Comparison of ENCODE assay signal across 7 mouse cellular contexts in the genomic region with DNA sequence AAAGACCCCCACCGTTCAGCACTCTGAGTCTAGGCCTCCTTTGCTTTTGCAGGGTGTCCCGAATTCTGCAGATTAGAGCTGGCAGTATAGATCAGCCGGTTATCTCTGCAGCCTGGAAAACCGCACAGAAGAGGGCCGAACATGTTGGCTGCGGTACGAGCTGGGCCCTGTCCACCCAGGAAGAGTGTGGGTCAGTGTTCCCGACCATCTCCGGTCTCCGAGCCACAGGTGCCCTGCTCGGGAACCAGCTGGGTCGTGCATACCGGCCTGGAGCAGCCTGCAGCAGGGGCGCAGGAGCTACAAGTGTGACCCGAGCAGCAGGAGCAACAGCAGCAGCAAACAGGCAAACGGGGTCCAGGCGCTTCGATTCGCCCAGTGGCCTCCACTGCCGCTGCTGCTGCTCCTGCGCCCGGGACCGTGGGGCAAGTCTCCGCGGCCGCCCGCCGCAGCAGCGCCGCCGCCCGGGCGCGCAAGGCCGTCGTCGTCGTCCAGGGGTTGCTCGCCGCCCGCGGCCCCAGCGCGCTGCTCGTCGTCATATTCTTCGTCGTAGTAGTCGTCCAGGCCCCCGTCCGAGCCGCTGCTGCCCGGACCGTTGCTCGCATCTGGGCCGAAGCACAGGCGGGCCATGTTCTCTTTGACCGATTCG. TPM values are rescaled to one million over a fixed set of nuclear protein-coding genes. Genes with fewer than 3 reads are reported as not detected.
DNase-seq lines count a peak whose midpoint lies in the region; ATAC-seq and TF ChIP-seq lines count a peak whose summit lies in the region.

No protein-coding gene starts in this region.

- peaks cover 28% of the 10 kb centered on the region for H3K4me1 ChIP-seq in heart, embryonic 10.5 days
- peaks cover 22% of the 10 kb centered on the region for H3K4me1 ChIP-seq in kidney, embryonic 14.5 days (ENCODE audit: control insufficient read depth, insufficient read depth, low read length)
- H3K4me1 ChIP-seq in stomach, postnatal 0 days (replicated peaks; ENCODE audit: control insufficient read depth, insufficient read depth), result no peaks in the 10 kb centered on the region

- no peak for TF ChIP-seq CTCF in stomach, postnatal 0 days (IDR thresholded peaks at IDR 0.05; ENCODE audit: low read depth)

- H3K4me2 ChIP-seq in kidney, embryonic 14.5 days (replicated peaks; ENCODE audit: low read depth, low read length), result peak overlapping the region; percentile 72
- H3K4me2 ChIP-seq in stomach, postnatal 0 days (replicated peaks; ENCODE audit: low read depth), result peak overlapping the region; percentile 83

- H3K27ac ChIP-seq in heart, embryonic 10.5 days, result peak overlapping the region; percentile 96
- H3K27ac ChIP-seq in kidney, embryonic 14.5 days (ENCODE audit: low read depth, low read length), result peak overlapping the region; percentile 99
- H3K27ac ChIP-seq in stomach, postnatal 0 days (replicated peaks), result peak overlapping the region; percentile 98

- peak overlapping the region; percentile 77 for H3K4me3 ChIP-seq in heart, embryonic 10.5 days
- H3K4me3 ChIP-seq in kidney, embryonic 14.5 days (ENCODE audit: low read length), result peak overlapping the region; percentile 82
- H3K4me3 ChIP-seq in stomach, postnatal 0 days (ENCODE audit: low read depth, low read length), result peak overlapping the region; percentile 73

- H3K27me3 ChIP-seq in heart, embryonic 10.5 days (ENCODE audit: insufficient read depth, poor library complexity, severe bottlenecking), result no peaks in the 10 kb centered on the region
- no peaks in the 10 kb centered on the region for H3K27me3 ChIP-seq in kidney, embryonic 14.5 days (ENCODE audit: control insufficient read depth, insufficient read depth, low read length)
- H3K27me3 ChIP-seq in stomach, postnatal 0 days (ENCODE audit: control insufficient read depth, insufficient read depth, low read length), result no peaks in the 10 kb centered on the region; the same call in 1 of the 2 replicates

- WGBS in heart, embryonic 10.5 days, result under 1% methylated on average over 59 of the region's 59 CpGs
- under 1% methylated on average over 59 of the region's 59 CpGs for WGBS in kidney, embryonic 14.5 days
- under 1% methylated on average over 59 of the region's 59 CpGs for WGBS in stomach, postnatal 0 days

- H3K36me3 ChIP-seq in heart, embryonic 10.5 days, result no peaks in the 10 kb centered on the region
- no peaks in the 10 kb centered on the region for H3K36me3 ChIP-seq in kidney, embryonic 14.5 days (ENCODE audit: control insufficient read depth, insufficient read depth, low read length)
- no peaks in the 10 kb centered on the region for H3K36me3 ChIP-seq in stomach, postnatal 0 days (ENCODE audit: control insufficient read depth, insufficient read depth, low read length)

- TF ChIP-seq EP300 in stomach, postnatal 0 days (optimal IDR thresholded peaks at IDR 0.05), result no peak

- no peak for ATAC-seq in kidney, embryonic 14.5 days (ENCODE audit: low FRiP score, low TSS enrichment)
- ATAC-seq in stomach, postnatal 0 days (ENCODE audit: low FRiP score, low TSS enrichment), result no peak

- H3K9ac ChIP-seq in kidney, embryonic 14.5 days (ENCODE audit: low read depth, low read length), result peak overlapping the region; percentile 99
- peak overlapping the region; percentile 94 for H3K9ac ChIP-seq in stomach, postnatal 0 days (ENCODE audit: low read length)

- H3K9me3 ChIP-seq in heart, embryonic 10.5 days, result no peaks in the 10 kb centered on the region
- H3K9me3 ChIP-seq in kidney, embryonic 14.5 days (ENCODE audit: control insufficient read depth, low read length), result no peaks in the 10 kb centered on the region
- no peaks in the 10 kb centered on the region for H3K9me3 ChIP-seq in stomach, postnatal 0 days (ENCODE audit: control insufficient read depth, low read length)

- peak; percentile 37 for DNase-seq in urinary bladder, postnatal 14 days (ENCODE audit: low spot score)
- no peak for DNase-seq in urinary bladder, adult 2 months (ENCODE audit: low spot score)
- peak; percentile 61 for DNase-seq in embryo, embryonic 11 days
- no peak for DNase-seq in heart, embryonic 10.5 days (ENCODE audit: low spot score)
- DNase-seq in lung, postnatal 10 days, result peak; percentile 45
- DNase-seq in stomach, postnatal 0 days (ENCODE audit: low spot score), result no peak

RNA-seq across cellular contexts. Expression of a gene that starts 1.6 kb away (rescaled TPM):
- polyA plus RNA-seq in urinary bladder, adult 2 months (2012; rRNA removed), result 155 and 162 TPM in 2 replicates
- polyA plus RNA-seq in heart, embryonic 10.5 days (2016; fragmentation: Nextera tagmentation; extraction: Ambion mirVana), result 27.4 and 71.7 TPM in 2 replicates
- 143 and 146 TPM in 2 replicates for polyA plus RNA-seq in kidney, embryonic 14.5 days (2014; fragmentation: Nextera tagmentation; extraction: Ambion mirVana)
- 62.4 and 78.9 TPM in 2 replicates for polyA plus RNA-seq in stomach, postnatal 0 days (2015; fragmentation: Nextera tagmentation; extraction: Ambion mirVana)

Comparison
In these comparisons a context has a peak if more than half of its experiments do, and no peak if none do; other contexts are left out.
1. DNase-seq: peak in urinary bladder, postnatal 14 days (single experiment), embryo, embryonic 11 days (single experiment) and lung, postnatal 10 days (single experiment); none in urinary bladder, adult 2 months (single experiment), heart, embryonic 10.5 days (single experiment) and stomach, postnatal 0 days (single experiment).
2. Peak in every context shown above with its lines, with median percentiles within 50 percentile points of each other: H3K27ac ChIP-seq and H3K4me3 ChIP-seq.